Mouse (Mus musculus): Measurements from ENCODE around the gene Ogdhl.

Ogdhl gene

DNA sequence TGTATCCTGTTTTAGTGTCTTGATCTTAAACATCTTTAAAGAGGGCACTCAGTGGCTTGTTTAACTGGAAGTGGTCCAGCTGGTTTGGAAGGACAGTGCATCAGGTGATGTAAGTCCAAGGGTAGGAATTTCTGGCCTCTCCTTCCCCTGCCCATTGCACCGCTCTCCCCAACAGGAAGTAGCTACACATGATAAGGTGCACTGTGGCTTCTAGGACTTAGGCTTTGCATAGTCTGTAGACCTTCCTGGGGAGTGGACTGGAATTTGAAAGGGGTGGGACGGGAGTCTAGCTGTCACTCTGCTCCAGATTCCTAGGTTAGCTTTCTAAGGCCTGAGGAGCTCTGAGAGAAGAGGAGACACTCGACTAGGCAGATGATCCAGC lies 58.3 kb downstream of the Ogdhl start:
- DNase-seq (ENCODE audit: low spot score): no peak

- no peak for DNase-seq (ENCODE audit: low spot score)
Observed at GRCm38 (mm10) chr14:32381066-32381465, 59.2 kb downstream of the Ogdhl start.

DNA sequence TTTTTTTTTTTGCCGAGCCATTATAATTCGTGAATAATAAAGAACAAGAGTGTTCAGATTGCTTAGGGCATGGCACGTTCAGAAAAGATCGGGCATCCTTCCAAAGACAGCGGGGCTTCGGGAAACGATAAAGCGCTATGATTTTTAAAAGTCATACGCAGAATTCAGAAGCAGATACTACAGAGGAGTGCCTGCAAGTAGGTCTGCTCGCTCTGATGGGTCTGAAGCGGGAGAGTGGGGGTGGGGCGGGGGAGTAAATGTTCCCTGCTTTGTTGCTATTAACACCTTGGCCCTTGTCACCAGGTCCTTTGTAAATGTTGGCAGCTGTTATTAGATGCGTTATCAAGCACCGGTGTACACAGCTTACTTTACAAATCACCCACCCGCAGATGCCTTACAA lies 59.8 kb downstream of the Ogdhl start:
- DNase-seq (ENCODE audit: low spot score): no peak

- peak; percentile 45 for DNase-seq (ENCODE audit: low spot score)
Observed at GRCm38 (mm10) chr14:32388196-32388595, 66.4 kb downstream of the Ogdhl start, which contains the start of gene 1700024G13Rik. Gene 1700024G13Rik (minus strand): TSS chr14:32388391.

Data from ovary, adult 18-20 months (tissue).